Mouse (Mus musculus) kidney, embryonic 16.5 days (tissue): ENCODE data around the gene Lrp6. TPM values are rescaled to one million over a fixed set of nuclear protein-coding genes. Genes with fewer than 3 reads are reported as not detected.
A peak's percentile ranks its signal among the peaks of the same experiment; 100 is the strongest.

ENCODE experiments used
- ATAC-seq: fragments of 200-750 bp; cut with Nextera tagmentation; 2 replicates; pipeline ENCODE4 v1.8.0; 2017; ENCODE audit warnings: moderate TSS enrichment; ENCODE audit not compliant: low FRiP score, low TSS enrichment
- H3K27ac ChIP-seq: fragments of 300-500 bp; sonication (generic); 2 replicates; pipeline ENCODE4 v1.5.1; 2014; ENCODE audit warnings: low read length
- H3K27me3 ChIP-seq: fragments of 300-500 bp; sonication (generic); 2 replicates; pipeline ENCODE4 v1.6.1; 2014; ENCODE audit warnings: low read length, control low read depth, mixed read lengths; ENCODE audit not compliant: insufficient read depth
- H3K36me3 ChIP-seq: fragments of 300-500 bp; sonication (generic); 2 replicates; pipeline ENCODE4 v1.6.1; 2014; ENCODE audit warnings: low read length, control low read depth, mixed read lengths; ENCODE audit not compliant: insufficient read depth
- H3K4me1 ChIP-seq: fragments of 300-500 bp; sonication (generic); 2 replicates; pipeline ENCODE4 v1.6.1; 2014; ENCODE audit warnings: low read length, control low read depth, mixed read lengths; ENCODE audit not compliant: insufficient read depth
- H3K4me2 ChIP-seq: fragments of 300-500 bp; sonication (generic); replicated peaks from 2 replicates; pipeline ENCODE4 v1.6.1; 2014; ENCODE audit warnings: low read depth, low read length
- H3K4me3 ChIP-seq: fragments of 300-500 bp; sonication (generic); 2 replicates; pipeline ENCODE4 v1.5.1; 2014; ENCODE audit warnings: mild to moderate bottlenecking, low read length
- H3K9ac ChIP-seq: fragments of 300-500 bp; sonication (generic); replicated peaks from 2 replicates; pipeline ENCODE4 v1.6.1; 2014; ENCODE audit warnings: low read length
- H3K9me3 ChIP-seq: fragments of 300-500 bp; sonication (generic); 2 replicates; pipeline ENCODE4 v1.6.1; 2016; ENCODE audit warnings: low read length, control low read depth
- WGBS: fragments of 180-500 bp; shearing (Covaris S2); extraction: QIAGEN DNeasy Blood & Tissue Kit; methylation state at CpG from one replicate; pipeline ENCODE4 v1.1.7; 2014; 5-methylcytosine and 5-hydroxymethylcytosine counted together
- polyA plus RNA-seq: library from polyadenylated mRNA; unstranded; fragments of >200 nt; fragmentation: Nextera tagmentation; extraction: Ambion mirVana; gene quantifications from 2 replicates; pipeline ENCODE4 v1.2.1, GENCODE M21; 2015

Gene Lrp6
- polyA plus RNA-seq, 1 experiment from 2014 or later, result 37.4 TPM

DNA sequence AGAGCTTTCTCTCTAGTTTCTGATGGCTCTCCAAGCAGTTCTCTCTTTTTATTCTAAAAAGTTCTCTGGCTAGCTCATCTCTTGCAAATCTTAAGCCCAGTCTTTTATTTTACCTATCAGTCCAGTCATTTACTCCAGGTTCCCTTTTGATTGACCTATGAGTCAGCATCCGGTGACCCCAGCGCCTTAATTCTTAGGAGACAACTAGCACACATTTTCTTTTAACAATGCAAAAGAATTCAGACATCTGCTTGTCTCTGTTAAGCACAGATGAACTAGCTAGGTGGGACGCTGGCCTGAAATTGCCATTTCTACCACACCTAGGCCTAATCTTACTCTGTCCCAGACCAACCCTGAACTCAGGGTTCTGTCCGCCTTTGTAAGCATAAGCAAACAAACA lies 12.7 kb upstream of the Lrp6 start:
- no peak for ATAC-seq
- Histone ChIP-seq H3K27me3 (no peaks in the 10 kb centered on the region), H3K4me2 (no peak overlapping the region), H3K36me3 (no peaks in the 10 kb centered on the region), H3K9ac (no peak overlapping the region), H3K4me1 (no peaks in the 10 kb centered on the region), H3K27ac (no peak overlapping the region), H3K4me3 (no peak overlapping the region), H3K9me3 (no peaks in the 10 kb centered on the region)
- WGBS, result 96% methylated on average over 4 of the region's 4 CpGs

DNA sequence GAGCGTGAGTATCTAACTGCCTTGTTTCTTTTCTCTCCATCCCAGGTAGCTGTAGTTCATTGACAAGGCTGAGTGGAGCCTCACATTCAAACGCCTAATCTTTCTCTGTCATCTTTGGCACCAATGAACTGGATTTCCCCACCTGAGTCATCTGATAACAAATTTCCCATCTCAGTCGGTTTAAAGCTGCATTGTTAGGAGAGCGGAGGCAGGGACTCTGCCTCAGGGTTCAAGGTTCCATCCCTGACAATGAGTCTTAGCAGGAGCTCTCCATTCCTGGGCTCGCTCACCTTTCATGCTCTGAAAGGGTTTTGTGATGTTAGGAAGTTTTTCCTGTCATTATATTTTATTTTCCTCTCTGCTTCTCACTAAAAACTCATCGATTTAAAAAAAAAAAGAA lies 11.3 kb upstream of the Lrp6 start:
- WGBS, result 56% methylated on average over 6 of the region's 6 CpGs
- Histone ChIP-seq H3K36me3 (no peaks in the 10 kb centered on the region), H3K4me1 (no peaks in the 10 kb centered on the region), H3K27me3 (no peaks in the 10 kb centered on the region), H3K9me3 (no peaks in the 10 kb centered on the region), H3K4me3 (no peak overlapping the region), H3K9ac (no peak overlapping the region), H3K4me2 (no peak overlapping the region), H3K27ac (no peak overlapping the region)
- no peak for ATAC-seq

- H3K4me2 ChIP-seq, result no peak overlapping the region
These were observed 8.6 kb upstream of the Lrp6 start for GRCm38 (mm10) chr6:134575288-134575741.

DNA sequence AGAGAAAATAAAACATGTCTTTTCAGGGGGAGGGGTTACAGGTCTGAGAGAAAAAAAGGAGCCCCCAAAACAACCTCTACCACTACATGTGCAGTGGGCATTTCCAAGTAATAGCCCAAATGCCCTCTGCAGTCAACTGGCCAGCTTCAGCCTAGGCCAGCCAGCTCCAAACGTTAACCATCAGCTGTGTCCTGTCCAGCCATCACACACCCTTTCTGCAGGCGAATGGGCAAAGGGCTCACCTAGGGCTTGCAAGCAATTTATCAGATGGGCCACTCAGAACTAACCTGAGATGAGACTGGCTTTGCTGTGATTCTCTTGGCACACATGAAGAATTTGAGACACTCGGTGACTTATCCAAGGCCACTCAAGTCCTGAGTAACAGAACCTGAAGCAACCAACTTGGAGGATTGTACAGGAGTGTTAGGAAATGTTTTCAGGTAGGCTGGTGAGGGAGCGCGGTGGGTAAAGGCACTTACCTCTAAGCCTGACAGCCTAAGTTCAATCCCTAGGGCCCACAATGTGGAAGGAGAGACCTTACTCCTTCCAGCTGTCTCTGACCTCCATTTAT lies 1.3 kb upstream of the Lrp6 start:
- Histone ChIP-seq H3K36me3 (no peaks in the 10 kb centered on the region), H3K4me3 (no peak overlapping the region), H3K9ac (no peak overlapping the region), H3K9me3 (no peaks in the 10 kb centered on the region; the same call in 1 of the 2 replicates), H3K4me1 (peaks cover 13% of the 10 kb centered on the region), H3K27ac (no peak overlapping the region), H3K27me3 (no peaks in the 10 kb centered on the region), H3K4me2 (no peak overlapping the region)
- no peak for ATAC-seq
- WGBS, result 78% methylated on average over 5 of the region's 5 CpGs

More at GRCm38 (mm10) chr6:134575288-134575741, 8.6 kb upstream of the Lrp6 start:
- H3K36me3 ChIP-seq, result no peaks in the 10 kb centered on the region
- H3K27me3 ChIP-seq, result no peaks in the 10 kb centered on the region
- H3K9me3 ChIP-seq, result no peaks in the 10 kb centered on the region; the same call in 1 of the 2 replicates
- H3K27ac ChIP-seq, result no peak overlapping the region
- H3K9ac ChIP-seq, result no peak overlapping the region
- no peaks in the 10 kb centered on the region for H3K4me1 ChIP-seq
- no peak for ATAC-seq
- H3K4me3 ChIP-seq, result no peak overlapping the region
- WGBS, result 69% methylated on average over 3 of the region's 3 CpGs

- no peaks in the 10 kb centered on the region for H3K9me3 ChIP-seq
- under 1% methylated on average over 50 of the region's 64 CpGs for WGBS
- H3K4me2 ChIP-seq, result peak overlapping the region; percentile 65
- H3K9ac ChIP-seq, result peak overlapping the region; percentile 99
- ATAC-seq, result peak; percentile 67
- no peaks in the 10 kb centered on the region for H3K27me3 ChIP-seq
- peak overlapping the region; percentile 98 for H3K4me3 ChIP-seq
- H3K27ac ChIP-seq, result peak overlapping the region; percentile 98
- H3K4me1 ChIP-seq, result peaks cover 20% of the 10 kb centered on the region
- H3K36me3 ChIP-seq, result no peaks in the 10 kb centered on the region
These were observed 432 bp downstream of the Lrp6 start for GRCm38 (mm10) chr6:134566248-134566817.

- H3K9me3 ChIP-seq, result no peaks in the 10 kb centered on the region
- H3K27ac ChIP-seq, result peak overlapping the region; percentile 98
- H3K4me2 ChIP-seq, result peak overlapping the region; percentile 65
- under 1% methylated on average over 19 of the region's 19 CpGs for WGBS
- peaks cover 24% of the 10 kb centered on the region for H3K4me1 ChIP-seq
- ATAC-seq, result no peak
- H3K9ac ChIP-seq, result peak overlapping the region; percentile 99
- no peaks in the 10 kb centered on the region for H3K27me3 ChIP-seq
- H3K36me3 ChIP-seq, result no peaks in the 10 kb centered on the region
- peak overlapping the region; percentile 98 for H3K4me3 ChIP-seq
These were observed 1.0 kb downstream of the Lrp6 start for GRCm38 (mm10) chr6:134565606-134566247.

DNA sequence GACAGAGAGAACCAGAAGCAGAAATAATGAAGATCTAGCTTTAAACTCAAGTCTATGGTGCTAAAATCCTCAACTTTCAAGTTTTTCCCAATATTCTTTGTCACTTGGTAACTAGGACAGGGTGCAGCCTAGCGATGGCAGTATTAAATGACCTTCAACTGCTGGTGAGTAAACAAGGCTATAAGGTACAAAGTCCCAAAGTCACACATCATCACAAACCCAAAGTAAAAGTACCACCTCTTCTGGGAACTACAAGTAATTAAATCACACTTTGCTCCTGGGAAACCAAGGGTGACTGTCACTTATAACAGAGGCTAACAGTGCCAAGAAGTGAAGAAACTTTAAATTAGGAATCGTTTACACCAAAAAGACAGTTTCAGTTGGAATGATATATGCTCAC lies 2.2 kb downstream of the Lrp6 start:
- peak overlapping the region; percentile 65 for H3K4me2 ChIP-seq
- peaks cover 27% of the 10 kb centered on the region for H3K4me1 ChIP-seq
- WGBS, result 6% methylated on average over 2 of the region's 2 CpGs
- no peak overlapping the region for H3K27ac ChIP-seq
- H3K4me3 ChIP-seq, result peak overlapping the region; percentile 41
- H3K36me3 ChIP-seq, result no peaks in the 10 kb centered on the region
- H3K9me3 ChIP-seq, result no peaks in the 10 kb centered on the region
- ATAC-seq, result no peak
- H3K9ac ChIP-seq, result no peak overlapping the region
- H3K27me3 ChIP-seq, result no peaks in the 10 kb centered on the region

GRCm38 (mm10) chr6:134559635-134560034 lies 7.1 kb downstream of the Lrp6 start:
- peaks cover 58% of the 10 kb centered on the region for H3K4me1 ChIP-seq
- no peak overlapping the region for H3K4me3 ChIP-seq
- no peaks in the 10 kb centered on the region for H3K36me3 ChIP-seq
- no peak for ATAC-seq
- no peak overlapping the region for H3K4me2 ChIP-seq
- no peaks in the 10 kb centered on the region for H3K27me3 ChIP-seq
- WGBS, result 72% methylated on average over 3 of the region's 3 CpGs
- no peak overlapping the region for H3K9ac ChIP-seq
- H3K9me3 ChIP-seq, result no peaks in the 10 kb centered on the region
- peak overlapping the region; percentile 16; the same call in 1 of the 2 replicates for H3K27ac ChIP-seq

GRCm38 (mm10) chr6:134558546-134559129 lies 8.1 kb downstream of the Lrp6 start:
- WGBS, result 30% methylated on average over 8 of the region's 8 CpGs

GRCm38 (mm10) chr6:134557043-134557442 lies 9.7 kb downstream of the Lrp6 start:
- peaks cover 51% of the 10 kb centered on the region for H3K4me1 ChIP-seq
- no peaks in the 10 kb centered on the region for H3K9me3 ChIP-seq
- H3K27ac ChIP-seq, result no peak overlapping the region
- H3K36me3 ChIP-seq, result no peaks in the 10 kb centered on the region
- no peak overlapping the region for H3K4me2 ChIP-seq
- H3K4me3 ChIP-seq, result no peak overlapping the region
- H3K9ac ChIP-seq, result no peak overlapping the region
- no peak for ATAC-seq
- WGBS, result 81% methylated on average over 1 of the region's 1 CpGs
- H3K27me3 ChIP-seq, result no peaks in the 10 kb centered on the region

More at GRCm38 (mm10) chr6:134558546-134559129, 8.1 kb downstream of the Lrp6 start:
- H3K4me2 ChIP-seq, result no peak overlapping the region
- no peaks in the 10 kb centered on the region for H3K27me3 ChIP-seq
- H3K9ac ChIP-seq, result no peak overlapping the region
- peaks cover 53% of the 10 kb centered on the region for H3K4me1 ChIP-seq
- H3K27ac ChIP-seq, result no peak overlapping the region
- peak; percentile 55; the same call in 1 of the 2 replicates for ATAC-seq
- no peaks in the 10 kb centered on the region for H3K36me3 ChIP-seq
- no peaks in the 10 kb centered on the region for H3K9me3 ChIP-seq
- H3K4me3 ChIP-seq, result no peak overlapping the region
